Mouse (Mus musculus) embryonic facial prominence, embryonic 10.5 days (tissue): ENCODE measurements around the gene Pmp22. TPM values are rescaled to one million over a fixed set of nuclear protein-coding genes. Genes with fewer than 3 reads are reported as not detected.

Source experiments
- DNase-seq: peaks from one replicate; pipeline ENCODE4 v3.0.0-alpha.2; 2017; ENCODE audit warnings: low spot score
- H3K27ac ChIP-seq: fragments of 300-500 bp; sonication (generic); replicated peaks from 2 replicates; pipeline ENCODE4 v1.5.1; 2016; ENCODE audit warnings: mild to moderate bottlenecking
- H3K27me3 ChIP-seq: fragments of 300-500 bp; sonication (generic); replicated peaks from 2 replicates; pipeline ENCODE4 v1.6.1; 2016; ENCODE audit warnings: low read depth, mild to moderate bottlenecking; ENCODE audit not compliant: poor library complexity, severe bottlenecking
- H3K36me3 ChIP-seq: fragments of 300-500 bp; sonication (generic); replicated peaks from 2 replicates; pipeline ENCODE4 v1.6.1; 2016; ENCODE audit warnings: mild to moderate bottlenecking, moderate library complexity
- H3K4me1 ChIP-seq: fragments of 300-500 bp; sonication (generic); 2 replicates; pipeline ENCODE4 v1.6.1; 2016
- H3K4me3 ChIP-seq: fragments of 300-500 bp; sonication (generic); 2 replicates; pipeline ENCODE4 v1.5.1; 2016; ENCODE audit warnings: mild to moderate bottlenecking, moderate library complexity
- H3K9me3 ChIP-seq: fragments of 300-500 bp; sonication (generic); 2 replicates; pipeline ENCODE4 v1.6.1; 2016; ENCODE audit warnings: mild to moderate bottlenecking
- WGBS: fragments of 180-500 bp; shearing (Covaris S2); methylation state at CpG from one replicate; pipeline ENCODE4 v1.1.7; 2016; 5-methylcytosine and 5-hydroxymethylcytosine counted together
- polyA plus RNA-seq: library from polyadenylated mRNA; unstranded; fragments of >200 nt; fragmentation: Nextera tagmentation; extraction: Ambion mirVana; gene quantifications from 2 replicates; pipeline ENCODE4 v1.2.1, GENCODE M21; 2016

Gene Pmp22
- polyA plus RNA-seq, 1 experiment from 2014 or later = 30.0 TPM

DNA sequence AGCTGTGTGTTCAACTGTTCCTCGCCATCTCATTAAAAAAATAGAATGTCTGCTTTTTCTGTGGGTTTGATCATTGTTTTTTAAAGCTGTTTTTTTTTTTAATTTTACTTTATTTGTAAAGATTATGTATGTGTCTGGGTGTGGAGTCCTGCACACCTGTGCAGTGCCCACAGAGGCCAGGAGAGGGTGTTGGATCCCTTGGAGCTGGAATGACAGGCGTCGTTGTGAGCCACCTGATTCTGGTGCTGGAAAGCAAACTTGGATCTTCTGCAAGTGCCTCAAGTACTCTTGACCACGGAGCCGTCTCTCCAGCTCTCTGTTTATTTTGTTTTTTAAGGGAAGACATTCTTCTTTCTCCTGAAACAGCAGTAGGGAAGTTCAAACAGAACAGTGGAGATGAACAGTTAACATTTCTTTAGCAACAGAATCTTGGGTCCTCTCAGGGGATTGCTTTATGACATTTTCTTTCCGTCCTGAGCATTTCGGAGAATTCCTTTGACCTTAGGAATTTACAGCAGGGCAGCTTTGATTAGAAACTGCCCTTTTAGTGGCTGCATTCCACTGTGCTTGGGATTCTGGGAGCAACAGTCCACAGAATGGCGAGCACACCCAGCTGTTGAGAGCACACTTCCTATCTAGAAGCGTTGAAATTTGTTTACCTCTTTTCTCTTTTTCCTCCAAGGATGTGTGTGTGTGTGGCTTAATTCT lies 39.9 kb downstream of the Pmp22 start:
- DNase-seq = peak; percentile 17
- H3K4me3 ChIP-seq = no peak overlapping the region
- H3K36me3 ChIP-seq = no peaks in the 10 kb centered on the region

DNA sequence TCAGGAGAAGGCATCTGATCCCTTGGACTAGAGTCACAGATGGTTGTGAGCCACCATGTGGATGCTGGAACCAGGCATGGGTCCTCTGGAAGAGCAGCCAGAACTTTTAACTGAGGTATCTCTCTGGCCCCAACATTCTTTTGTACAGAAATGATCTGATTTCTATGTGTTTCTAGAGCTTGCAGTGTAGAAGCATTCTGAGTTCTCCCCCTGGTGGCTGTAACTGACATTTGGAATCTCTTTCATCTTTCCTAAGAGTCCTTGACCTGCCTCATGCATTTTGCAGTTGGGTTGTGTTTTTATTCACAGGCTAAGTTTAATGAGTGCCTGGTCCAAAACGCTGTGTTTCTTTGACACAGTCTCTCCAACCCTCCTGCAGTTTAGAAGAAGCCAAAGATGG lies 43.2 kb downstream of the Pmp22 start:
- Histone ChIP-seq H3K4me3 (no peak overlapping the region), H3K27ac (no peak overlapping the region), H3K4me1 (peaks cover 8% of the 10 kb centered on the region), H3K9me3 (no peaks in the 10 kb centered on the region), H3K36me3 (no peaks in the 10 kb centered on the region), H3K27me3 (0 out of 2 replicates have a peak, but pooled peaks cover 3% of the 10 kb centered on the region)
- peak; percentile 30 for DNase-seq
- 17% methylated on average over 1 of the region's 1 CpGs for WGBS

More for the DNA sequence above, 39.9 kb downstream of the Pmp22 start:
- H3K4me1 ChIP-seq = peaks cover 8% of the 10 kb centered on the region
- H3K27ac ChIP-seq = no peak overlapping the region
- 42% methylated on average over 9 of the region's 9 CpGs for WGBS
- no peaks in the 10 kb centered on the region for H3K27me3 ChIP-seq
- H3K9me3 ChIP-seq = no peaks in the 10 kb centered on the region

DNA sequence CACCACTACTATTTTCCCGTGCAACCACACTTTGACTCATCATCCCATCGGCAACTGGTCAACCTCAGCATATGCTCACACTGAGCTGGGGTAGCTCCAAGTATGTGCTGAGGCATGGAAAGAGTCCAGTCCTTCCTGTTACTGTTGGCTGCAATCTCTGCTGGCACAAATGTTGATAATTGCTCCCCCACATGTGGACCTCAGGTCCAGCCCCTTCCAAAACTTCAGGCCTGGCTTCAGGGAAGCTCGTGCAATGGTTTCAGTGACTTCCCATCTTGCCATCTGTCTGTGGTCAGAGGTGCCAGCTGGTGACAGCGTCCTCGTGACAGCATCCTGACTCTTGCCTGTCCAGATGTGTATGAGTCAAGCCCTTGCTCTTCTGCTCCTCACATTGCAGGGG lies 44.8 kb downstream of the Pmp22 start:
- peaks cover 7% of the 10 kb centered on the region for H3K4me1 ChIP-seq
- no peak for DNase-seq
- H3K9me3 ChIP-seq = no peaks in the 10 kb centered on the region
- no peaks in the 10 kb centered on the region for H3K36me3 ChIP-seq
- H3K27me3 ChIP-seq = peaks cover 7% of the 10 kb centered on the region; the same call in 1 of the 2 replicates
- H3K27ac ChIP-seq = no peak overlapping the region
- no peak overlapping the region for H3K4me3 ChIP-seq
- WGBS = 88% methylated on average over 5 of the region's 5 CpGs

DNA sequence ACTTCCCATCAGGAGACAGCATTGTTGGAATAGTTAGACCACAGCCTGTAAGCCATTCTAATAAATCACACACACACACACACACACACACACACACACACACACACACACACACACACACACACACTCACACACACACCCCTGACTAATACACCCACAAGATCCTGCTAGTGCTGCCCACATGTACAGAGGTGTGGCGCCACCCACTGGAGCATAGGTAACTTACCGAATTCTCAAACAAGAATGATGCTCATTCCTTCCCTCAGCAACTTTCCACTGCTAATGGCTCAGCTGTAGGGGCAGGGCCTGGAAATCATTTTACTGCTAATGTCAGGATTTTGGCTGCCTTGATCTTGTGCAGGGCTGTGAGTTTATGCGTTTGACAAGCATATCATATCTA lies 46.5 kb downstream of the Pmp22 start:
- H3K9me3 ChIP-seq = no peaks in the 10 kb centered on the region
- H3K27ac ChIP-seq = no peak overlapping the region
- H3K27me3 ChIP-seq = peaks cover 7% of the 10 kb centered on the region; the same call in 1 of the 2 replicates
- WGBS = 43% methylated on average over 3 of the region's 3 CpGs
- no peak overlapping the region for H3K4me3 ChIP-seq
- DNase-seq = peak; percentile 17
- no peaks in the 10 kb centered on the region; the same call in 1 of the 2 replicates for H3K4me1 ChIP-seq
- H3K36me3 ChIP-seq = no peaks in the 10 kb centered on the region

DNA sequence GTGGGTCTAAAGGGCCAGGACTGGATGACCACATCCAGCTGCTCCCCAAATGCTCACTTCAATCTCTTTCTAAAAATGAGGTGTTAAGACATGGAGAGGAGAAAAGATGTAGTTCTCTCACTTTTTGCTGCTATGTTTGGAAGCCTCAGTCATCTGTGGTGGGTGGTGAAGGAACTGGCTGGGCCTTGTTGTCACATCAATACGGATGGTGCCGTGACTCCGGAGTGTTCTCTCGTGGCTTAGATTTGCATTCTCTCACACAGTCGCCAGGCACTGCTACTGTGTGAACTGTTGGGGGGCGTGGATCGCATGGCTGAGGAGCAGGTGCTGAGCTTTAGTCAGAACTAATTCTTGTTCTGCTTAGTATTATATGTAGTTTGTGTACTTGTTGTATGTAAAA lies 47.6 kb downstream of the Pmp22 start:
- H3K4me1 ChIP-seq = no peaks in the 10 kb centered on the region; the same call in 1 of the 2 replicates
- H3K27me3 ChIP-seq = peaks cover 13% of the 10 kb centered on the region; the same call in 1 of the 2 replicates
- no peaks in the 10 kb centered on the region for H3K9me3 ChIP-seq
- no peaks in the 10 kb centered on the region for H3K36me3 ChIP-seq
- H3K27ac ChIP-seq = no peak overlapping the region
- no peak overlapping the region for H3K4me3 ChIP-seq
- no peak for DNase-seq
- WGBS = 83% methylated on average over 7 of the region's 7 CpGs

DNA sequence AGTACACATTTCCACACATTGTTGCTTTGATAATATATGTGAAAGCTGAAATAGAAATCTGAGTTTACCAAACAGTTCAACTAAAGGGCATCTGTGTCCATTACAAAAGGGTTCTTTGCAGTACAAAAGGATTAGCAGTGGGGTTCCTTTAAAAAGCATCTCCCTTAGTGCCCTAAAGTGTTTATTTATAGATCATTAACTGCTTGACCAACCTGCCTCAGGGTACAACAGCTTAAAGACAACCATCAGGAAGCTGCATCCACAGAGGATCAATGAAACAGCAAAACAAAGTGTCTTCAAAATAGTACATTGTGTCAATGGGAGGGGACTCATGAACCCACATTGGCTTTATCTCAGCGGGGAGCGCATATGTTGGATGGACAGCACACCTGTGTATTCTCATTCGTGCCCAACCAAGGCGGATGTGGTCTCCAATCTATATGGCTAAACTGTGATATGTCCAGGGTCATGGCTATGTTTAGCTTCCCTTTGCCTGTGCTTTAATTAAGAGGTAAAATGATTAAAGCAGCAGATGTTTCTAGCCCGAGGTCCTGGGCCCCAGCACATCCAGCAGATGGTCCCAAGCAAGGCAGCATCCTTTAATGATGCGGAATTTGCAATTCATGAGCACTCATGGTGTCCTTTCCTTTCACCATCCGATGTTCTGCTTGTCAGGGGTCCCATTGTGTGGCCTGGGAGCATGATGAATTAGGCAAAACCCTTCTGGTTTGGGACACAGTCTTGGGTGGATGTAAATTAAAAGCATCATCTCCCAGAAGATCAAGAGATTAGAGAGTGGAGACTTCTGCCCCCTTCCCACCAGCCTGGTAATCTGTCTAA lies 51.7 kb downstream of the Pmp22 start:
- H3K4me1 ChIP-seq = peaks cover 4% of the 10 kb centered on the region; the same call in 1 of the 2 replicates
- H3K9me3 ChIP-seq = no peaks in the 10 kb centered on the region
- peaks cover 16% of the 10 kb centered on the region; the same call in 1 of the 2 replicates for H3K27me3 ChIP-seq
- H3K27ac ChIP-seq = no peak overlapping the region
- H3K36me3 ChIP-seq = no peaks in the 10 kb centered on the region
- 44% methylated on average over 7 of the region's 7 CpGs for WGBS
- DNase-seq = no peak
- H3K4me3 ChIP-seq = no peak overlapping the region

DNA sequence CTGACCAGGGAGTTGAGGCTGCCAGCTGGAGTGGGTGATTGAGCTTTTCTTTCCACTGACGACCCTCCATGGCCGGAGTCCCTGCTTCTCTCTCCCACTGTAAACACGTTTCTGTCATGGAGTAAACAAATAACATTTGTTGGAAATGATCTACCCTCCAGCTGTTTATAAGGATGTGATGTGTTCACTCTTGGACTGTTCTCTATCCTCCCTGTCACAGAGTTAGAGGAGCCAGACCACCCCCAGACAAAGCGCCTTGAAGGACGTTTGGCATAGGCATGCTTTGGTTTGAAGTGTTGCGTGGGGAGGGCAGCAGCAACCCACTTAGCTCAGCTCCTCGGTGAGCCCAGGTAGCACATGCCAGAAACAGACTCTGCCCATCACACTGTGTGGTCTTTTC lies 60.0 kb downstream of the Pmp22 start:
- 0 out of 2 replicates have a peak, but pooled peaks cover 3% of the 10 kb centered on the region for H3K9me3 ChIP-seq
- no peaks in the 10 kb centered on the region for H3K36me3 ChIP-seq
- DNase-seq = no peak
- H3K4me3 ChIP-seq = no peak overlapping the region
- H3K27me3 ChIP-seq = no peaks in the 10 kb centered on the region
- no peaks in the 10 kb centered on the region for H3K4me1 ChIP-seq
- WGBS = 87% methylated on average over 7 of the region's 7 CpGs
- no peak overlapping the region for H3K27ac ChIP-seq

DNA sequence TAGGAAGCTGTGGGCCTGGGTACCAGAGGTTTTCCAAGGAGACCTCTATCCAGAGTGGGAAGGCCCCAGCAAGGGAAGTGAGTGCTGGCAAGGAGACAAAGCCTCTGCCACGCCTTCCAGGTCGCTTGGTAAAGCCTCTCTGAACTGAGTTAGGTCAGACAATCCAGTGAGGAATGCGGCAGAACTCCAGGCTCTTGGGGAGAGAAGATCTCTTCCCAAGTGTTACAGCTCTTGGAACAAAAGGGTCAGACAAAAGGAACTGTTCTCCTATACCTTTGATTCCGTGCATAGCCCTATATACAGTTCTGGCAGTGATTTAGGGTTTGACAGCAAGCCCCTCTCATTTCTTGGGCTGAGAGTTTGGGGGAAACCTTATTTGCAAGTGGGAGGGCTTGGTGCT lies 69.3 kb downstream of the Pmp22 start:
- Histone ChIP-seq H3K9me3 (peaks cover 13% of the 10 kb centered on the region; the same call in 1 of the 2 replicates), H3K27me3 (no peaks in the 10 kb centered on the region), H3K27ac (no peak overlapping the region), H3K4me3 (no peak overlapping the region), H3K4me1 (no peaks in the 10 kb centered on the region), H3K36me3 (no peaks in the 10 kb centered on the region)
- DNase-seq = no peak
- 38% methylated on average over 4 of the region's 4 CpGs for WGBS

DNA sequence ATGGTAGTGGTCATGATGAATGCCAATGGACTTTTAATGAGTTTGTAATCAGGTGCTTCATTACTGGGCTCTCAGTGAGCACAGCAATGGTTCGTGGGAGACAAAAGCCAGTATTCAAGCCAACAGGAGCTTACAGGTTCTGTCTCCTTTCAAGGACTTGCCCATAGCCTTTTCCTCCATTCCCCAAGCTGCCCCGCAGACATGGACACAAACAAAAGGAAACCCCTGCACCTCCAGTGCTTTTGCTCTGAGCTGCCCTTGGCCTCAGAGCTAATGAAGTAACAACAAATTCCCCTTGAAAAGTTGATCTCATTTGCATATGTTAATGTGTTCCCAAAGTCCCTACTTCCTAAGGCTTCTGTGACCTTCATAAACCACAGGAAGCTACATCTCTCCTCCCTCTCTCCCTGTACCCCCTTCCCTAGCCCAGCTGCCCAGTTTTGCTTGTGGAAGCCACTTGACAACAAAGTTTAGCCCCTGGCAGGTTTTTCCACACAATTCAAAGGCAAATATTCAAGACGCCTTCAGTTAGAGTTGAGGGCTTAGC lies 73.3 kb downstream of the Pmp22 start:
- Histone ChIP-seq H3K4me3 (no peak overlapping the region), H3K4me1 (no peaks in the 10 kb centered on the region), H3K9me3 (peaks cover 13% of the 10 kb centered on the region; the same call in 1 of the 2 replicates), H3K27me3 (no peaks in the 10 kb centered on the region), H3K27ac (no peak overlapping the region), H3K36me3 (no peaks in the 10 kb centered on the region)
- 77% methylated on average over 3 of the region's 3 CpGs for WGBS
- no peak for DNase-seq

Other genes with a start within 250 kb of the Pmp22 start
- gene Tvp23b, start 249.5 kb upstream of the Pmp22 start, polyA plus RNA-seq = 45.4 and 50.0 TPM in 2 replicates
- gene Cdrt4, start 177.8 kb upstream of the Pmp22 start, polyA plus RNA-seq = 0.29 TPM in 1 of 2 replicates, not detected in the other
- gene Tekt3, start 67.3 kb upstream of the Pmp22 start, polyA plus RNA-seq = not detected in 2 replicates